Mouse (Mus musculus): ENCODE data around the gene A130010J15Rik. TPM values are rescaled to one million over a fixed set of nuclear protein-coding genes. Genes with fewer than 3 reads are reported as not detected.
A peak's percentile ranks its signal among the peaks of the same experiment; 100 is the strongest.

Gene A130010J15Rik
- total RNA-seq (2017), result 6.1 to 15.4 TPM (median 10.2 TPM) in 3 replicates

DNA sequence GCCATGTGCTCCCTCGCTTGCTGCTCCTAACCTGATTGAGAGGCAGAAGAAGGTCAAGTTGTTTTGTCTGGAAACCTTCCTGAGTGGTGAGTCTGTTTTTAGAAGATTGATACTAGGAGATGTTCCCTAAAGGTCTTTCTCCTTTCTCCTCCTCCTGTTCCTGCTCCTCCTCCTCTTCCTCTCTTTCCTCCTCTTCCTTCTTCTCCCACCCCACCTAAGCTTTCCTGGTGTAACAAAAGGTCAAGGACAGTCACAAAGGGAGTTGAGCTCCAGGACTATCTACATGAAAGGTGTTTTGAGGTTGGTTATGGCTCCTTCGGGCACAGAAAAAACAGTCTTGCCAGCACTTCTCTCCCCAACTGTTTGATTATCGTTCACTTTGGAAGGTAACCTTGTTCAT lies at the start of gene A130010J15Rik:
Gene A130010J15Rik (plus strand): TSS at position 301 of the 400 bp plus-strand sequence.
- no peak for ATAC-seq (replicated peaks; ENCODE audit: insufficient number of reproducible peaks, low FRiP score, low TSS enrichment, poor library complexity, severe bottlenecking)

DNA sequence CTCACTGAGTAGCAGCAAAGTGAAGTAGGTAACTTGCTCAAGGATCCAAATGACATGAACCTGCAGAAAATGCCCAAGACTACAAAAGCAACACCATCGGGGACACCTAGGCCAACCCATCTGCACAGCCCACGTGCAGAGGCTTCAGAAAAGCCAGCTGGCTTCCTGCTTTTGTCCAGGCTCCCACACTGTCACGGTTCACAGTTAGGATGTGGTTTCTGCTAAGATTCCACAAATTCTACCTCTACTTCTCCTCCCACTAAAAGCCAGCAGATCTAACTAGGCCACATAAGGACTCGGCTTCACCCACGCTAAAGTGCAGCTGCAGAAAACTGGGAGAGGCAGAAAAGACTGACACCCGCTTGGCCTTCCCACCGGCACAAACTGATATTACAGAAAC lies 45.1 kb upstream of the A130010J15Rik start:
- ATAC-seq (replicated peaks; ENCODE audit: insufficient number of reproducible peaks, low FRiP score, low TSS enrichment, poor library complexity, severe bottlenecking), result no peak

GRCm38 (mm10) chr1:193123290-193123689 lies 44.6 kb upstream of the A130010J15Rik start:
- no peak for ATAC-seq (replicated peaks; ENCODE audit: insufficient number of reproducible peaks, low FRiP score, low TSS enrichment, poor library complexity, severe bottlenecking)

- ATAC-seq (replicated peaks; ENCODE audit: insufficient number of reproducible peaks, low FRiP score, low TSS enrichment, poor library complexity, severe bottlenecking), result no peak
Observed at GRCm38 (mm10) chr1:193125835-193126234, 42.0 kb upstream of the A130010J15Rik start.

DNA sequence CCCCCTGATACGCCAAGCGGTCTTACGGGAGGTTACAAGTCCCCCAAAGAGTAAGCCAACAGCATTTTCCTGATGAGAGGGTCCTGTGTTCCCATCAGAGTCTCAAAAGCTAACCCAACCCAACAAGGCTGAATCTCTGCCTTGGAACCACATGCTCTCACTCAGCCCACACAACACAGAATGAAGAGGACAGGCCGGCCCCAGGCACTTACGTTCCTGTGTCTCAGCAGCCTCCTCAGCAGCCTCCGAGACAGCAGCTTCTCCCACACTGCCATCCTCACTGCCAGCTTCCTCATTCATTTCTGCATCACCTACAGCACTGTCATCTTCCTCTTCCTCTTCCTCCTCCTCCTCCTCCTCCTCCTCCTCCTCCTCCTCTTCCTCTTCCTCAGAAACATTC lies 39.8 kb upstream of the A130010J15Rik start:
- no peak for ATAC-seq (replicated peaks; ENCODE audit: insufficient number of reproducible peaks, low FRiP score, low TSS enrichment, poor library complexity, severe bottlenecking)

GRCm38 (mm10) chr1:193129321-193129720 lies 38.5 kb upstream of the A130010J15Rik start:
- ATAC-seq (replicated peaks; ENCODE audit: insufficient number of reproducible peaks, low FRiP score, low TSS enrichment, poor library complexity, severe bottlenecking), result no peak

- peak; percentile 97 for ATAC-seq (replicated peaks; ENCODE audit: insufficient number of reproducible peaks, low FRiP score, low TSS enrichment, poor library complexity, severe bottlenecking)
Observed at GRCm38 (mm10) chr1:193129786-193130455, 37.9 kb upstream of the A130010J15Rik start, which contains the start of gene Diexf. TSS of gene Diexf (minus strand) at chr1:193130272.

DNA sequence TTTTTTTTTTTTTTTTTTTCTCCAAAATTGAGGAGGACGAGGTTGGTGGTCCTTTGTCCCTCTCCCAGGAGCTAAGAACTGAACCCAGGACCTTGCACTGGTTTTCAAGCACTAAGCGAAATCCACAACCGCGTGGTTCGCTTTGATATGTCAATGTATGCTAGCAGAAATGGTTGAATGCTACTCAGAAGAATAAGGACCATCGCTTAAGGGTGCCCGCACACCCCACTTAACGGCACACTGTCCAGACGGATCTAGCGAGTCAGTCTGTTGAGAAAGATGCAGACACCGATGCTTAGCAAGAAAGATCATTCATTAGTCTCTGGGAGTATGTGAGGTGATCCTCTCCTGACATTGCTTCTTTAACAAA lies 37.4 kb upstream of the A130010J15Rik start:
- ATAC-seq (replicated peaks; ENCODE audit: insufficient number of reproducible peaks, low FRiP score, low TSS enrichment, poor library complexity, severe bottlenecking), result no peak

DNA sequence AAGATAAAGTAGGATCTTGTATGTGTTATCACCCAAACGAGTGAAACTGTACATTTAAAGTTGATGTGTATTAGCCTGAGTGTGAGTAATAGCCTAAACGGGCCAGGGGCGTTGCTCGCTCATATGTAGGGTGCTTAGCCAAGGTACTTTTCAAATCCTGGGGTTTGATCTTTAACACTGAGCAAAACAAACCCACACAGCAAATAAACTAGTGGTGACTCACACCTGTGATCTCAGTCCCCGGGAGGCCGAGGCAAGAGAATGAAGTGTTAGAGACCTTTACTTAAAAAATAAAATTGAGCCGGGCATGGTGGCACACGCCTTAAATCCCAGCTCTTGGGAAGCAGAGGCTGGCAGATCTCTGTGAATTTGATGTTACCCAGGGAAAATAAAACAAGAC lies 37.0 kb upstream of the A130010J15Rik start:
- no peak for ATAC-seq (replicated peaks; ENCODE audit: insufficient number of reproducible peaks, low FRiP score, low TSS enrichment, poor library complexity, severe bottlenecking)

GRCm38 (mm10) chr1:193131311-193131948 lies 36.4 kb upstream of the A130010J15Rik start:
- ATAC-seq (replicated peaks; ENCODE audit: insufficient number of reproducible peaks, low FRiP score, low TSS enrichment, poor library complexity, severe bottlenecking), result no peak

DNA sequence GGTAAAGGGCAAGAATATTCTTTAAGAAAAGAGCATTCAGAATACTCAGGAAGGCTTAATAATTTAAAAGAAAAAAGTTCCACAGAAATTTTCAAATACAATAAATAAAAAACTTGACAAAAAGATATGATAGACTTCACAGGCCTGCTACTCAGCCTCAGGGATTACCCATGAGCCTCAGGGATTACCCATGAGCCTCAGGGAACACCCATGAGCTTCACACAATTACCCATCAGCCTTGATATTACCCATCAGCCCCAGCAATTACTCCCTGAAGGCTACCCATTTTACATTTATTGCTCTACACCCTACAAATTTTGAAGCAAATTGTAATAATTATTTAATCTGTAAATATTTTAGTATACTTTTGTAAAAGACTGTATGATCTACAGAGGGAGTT lies 35.5 kb upstream of the A130010J15Rik start:
- ATAC-seq (replicated peaks; ENCODE audit: insufficient number of reproducible peaks, low FRiP score, low TSS enrichment, poor library complexity, severe bottlenecking), result no peak

DNA sequence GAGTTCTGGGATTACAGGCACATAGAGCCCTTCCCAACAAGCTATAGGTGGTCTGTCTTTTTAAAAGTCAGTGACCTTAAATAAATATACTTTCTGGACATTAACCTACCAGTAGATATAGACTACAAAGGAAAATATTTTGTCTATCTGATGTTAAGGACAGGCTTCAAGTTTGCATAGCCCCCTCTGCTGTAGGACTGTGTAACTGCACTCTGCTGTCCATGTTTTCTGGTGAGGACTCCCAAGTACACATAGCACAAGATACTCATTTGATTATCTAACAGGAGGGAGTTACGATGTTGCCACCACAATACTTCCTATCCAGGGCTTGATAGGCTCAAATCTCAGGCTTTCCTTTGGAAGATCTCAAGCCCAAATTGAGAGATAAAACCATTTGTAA lies 34.1 kb upstream of the A130010J15Rik start:
- no peak for ATAC-seq (replicated peaks; ENCODE audit: insufficient number of reproducible peaks, low FRiP score, low TSS enrichment, poor library complexity, severe bottlenecking)

- ATAC-seq (replicated peaks; ENCODE audit: insufficient number of reproducible peaks, low FRiP score, low TSS enrichment, poor library complexity, severe bottlenecking), result no peak
Observed at GRCm38 (mm10) chr1:193138087-193138486, 29.8 kb upstream of the A130010J15Rik start.

GRCm38 (mm10) chr1:193138669-193139068 lies 29.2 kb upstream of the A130010J15Rik start:
- 0 out of 2 replicates have a peak, but pooled peaks have one; percentile 29 for ATAC-seq (replicated peaks; ENCODE audit: insufficient number of reproducible peaks, low FRiP score, low TSS enrichment, poor library complexity, severe bottlenecking)

DNA sequence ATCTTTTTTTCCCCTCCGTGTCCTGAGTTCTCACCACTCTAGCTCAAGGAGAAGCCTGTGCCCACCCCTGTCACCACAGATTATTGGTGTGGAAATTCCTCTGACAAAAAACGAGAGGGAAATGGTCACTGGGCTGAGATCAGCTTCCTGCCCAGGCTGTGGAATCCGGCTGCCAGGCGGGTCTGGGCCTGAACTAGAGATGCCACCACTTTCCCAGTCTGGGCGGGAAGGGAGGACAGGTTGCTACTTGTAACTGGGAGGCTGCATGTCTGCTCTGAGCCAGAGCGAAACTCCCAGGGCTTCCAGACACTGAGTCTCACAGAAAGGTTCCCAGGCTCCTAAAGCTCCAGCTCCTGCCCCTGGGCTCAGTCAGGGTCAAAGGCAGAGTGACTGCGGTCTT lies 26.7 kb upstream of the A130010J15Rik start:
- no peak for ATAC-seq (replicated peaks; ENCODE audit: insufficient number of reproducible peaks, low FRiP score, low TSS enrichment, poor library complexity, severe bottlenecking)

DNA sequence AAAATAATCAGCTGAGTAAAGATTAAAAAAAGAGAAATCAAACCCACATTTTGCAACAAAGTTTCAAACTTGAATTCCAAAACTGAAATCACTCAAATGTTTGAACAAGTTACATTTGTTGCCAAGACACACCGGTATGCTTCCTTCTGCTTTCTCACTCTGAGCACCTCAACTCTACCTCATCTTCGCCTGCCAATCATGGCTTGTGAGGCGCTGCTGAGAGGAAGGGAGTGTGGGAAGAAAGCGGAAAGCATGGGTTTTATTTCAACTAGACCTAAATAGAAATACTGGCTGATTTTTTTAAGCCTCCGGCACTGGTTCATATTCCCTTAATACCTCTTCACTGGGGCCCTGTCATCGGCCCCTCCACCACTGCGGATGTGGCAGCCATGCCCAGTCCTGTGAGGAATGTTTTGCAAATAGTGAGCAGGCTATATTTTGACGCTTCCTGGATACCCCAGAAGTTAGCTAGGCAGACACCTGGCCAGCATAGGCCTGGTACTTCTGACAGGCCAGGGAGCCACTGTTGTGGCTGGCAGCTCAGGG lies 25.3 kb upstream of the A130010J15Rik start:
- ATAC-seq (replicated peaks; ENCODE audit: insufficient number of reproducible peaks, low FRiP score, low TSS enrichment, poor library complexity, severe bottlenecking), result no peak

- no peak for ATAC-seq (replicated peaks; ENCODE audit: insufficient number of reproducible peaks, low FRiP score, low TSS enrichment, poor library complexity, severe bottlenecking)
Observed at GRCm38 (mm10) chr1:193144516-193144915, 23.3 kb upstream of the A130010J15Rik start.

- ATAC-seq (replicated peaks; ENCODE audit: insufficient number of reproducible peaks, low FRiP score, low TSS enrichment, poor library complexity, severe bottlenecking), result no peak
Observed at GRCm38 (mm10) chr1:193145101-193145500, 22.7 kb upstream of the A130010J15Rik start.

DNA sequence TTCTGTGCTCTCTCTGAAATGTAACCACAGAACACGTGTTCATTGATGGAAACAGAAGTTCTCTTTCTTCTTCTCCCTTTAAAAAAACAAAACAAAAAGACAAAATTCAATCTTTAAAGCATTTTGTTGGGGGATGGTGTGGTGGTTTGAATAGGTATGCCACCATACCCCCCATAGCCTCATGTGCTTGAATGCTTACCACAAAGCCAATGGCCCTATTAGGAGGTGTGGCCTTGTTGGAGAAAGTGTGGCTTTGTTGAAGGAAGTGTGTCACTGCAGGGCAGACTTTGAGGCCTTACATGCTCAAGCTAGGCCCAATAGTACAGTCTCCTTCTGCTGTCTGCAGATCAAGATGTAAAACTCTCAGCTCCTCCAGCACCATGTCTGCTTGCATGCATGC lies 21.4 kb upstream of the A130010J15Rik start:
- ATAC-seq (replicated peaks; ENCODE audit: insufficient number of reproducible peaks, low FRiP score, low TSS enrichment, poor library complexity, severe bottlenecking), result no peak

DNA sequence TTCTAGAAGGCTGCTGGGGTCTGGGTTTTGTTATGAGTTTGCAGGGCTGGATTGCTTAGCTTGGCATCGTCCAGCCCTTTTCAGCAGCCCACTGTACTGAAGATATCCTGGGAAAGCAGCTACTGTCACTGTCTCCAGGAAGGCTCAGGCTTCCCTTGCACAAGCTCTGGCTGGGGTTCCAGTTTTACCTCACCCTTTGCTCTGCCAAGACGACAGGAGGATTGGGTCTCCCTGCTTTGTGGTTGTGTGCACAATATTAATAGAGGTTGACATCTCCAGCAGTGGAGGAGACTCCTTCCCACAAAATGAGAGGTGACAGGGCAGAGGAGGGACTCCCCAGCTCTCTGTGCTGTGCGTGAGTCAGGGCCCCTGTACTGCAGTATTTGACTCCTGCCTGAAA lies 18.6 kb upstream of the A130010J15Rik start:
- ATAC-seq (replicated peaks; ENCODE audit: insufficient number of reproducible peaks, low FRiP score, low TSS enrichment, poor library complexity, severe bottlenecking), result no peak

All from monocyte, adult 5-6 weeks (primary cell).